Mouse (Mus musculus) mouse embryonic stem cell (cell line): ENCODE measurements at regions not wholly inside any gene's neighbourhood (a gene's known extent, or its start where the extent isn't known, plus 50 kb on each side); places are given as distances from the start of the nearest gene placed in this dataset.

ENCODE experiments used
- in situ Hi-C, 2 experiments: fragments of 300-500 bp; cut with MboI; formaldehyde crosslinking; loops; 1 replicate in 1 of 2; 3 replicates in 1 of 2; pipeline ENCODE4 v1.14.3; 2019 to 2020; ENCODE audit warnings: low sequenced_read_pairs in 2 of 2, low pct_unique_long_range_greater_than_20kb in 1 of 2, mixed read lengths in 1 of 2; ENCODE audit not compliant: unreplicated experiment in 1 of 2

DNA sequence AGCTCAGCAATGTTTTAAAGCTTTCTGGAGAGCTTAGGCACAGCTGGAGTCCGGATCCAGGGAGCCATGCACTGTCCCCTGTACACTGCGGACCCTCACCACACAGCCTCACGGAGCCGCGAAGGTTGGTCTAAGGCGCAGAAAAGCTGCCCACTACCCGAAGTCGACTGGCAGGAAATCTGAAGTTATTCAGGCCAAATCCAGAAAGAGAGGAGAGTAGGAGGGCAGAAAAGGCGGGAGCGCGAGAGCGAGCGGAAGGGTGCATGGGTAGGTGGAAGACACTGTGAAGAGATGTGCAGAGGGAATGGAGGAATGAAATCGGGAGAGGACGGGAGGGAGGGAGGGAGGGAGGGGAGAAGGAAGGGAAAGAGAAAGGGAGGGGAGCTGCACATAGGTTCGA is 51.2 kb upstream of the Kdm8 start:
- in situ Hi-C loops, result no loop called here

DNA sequence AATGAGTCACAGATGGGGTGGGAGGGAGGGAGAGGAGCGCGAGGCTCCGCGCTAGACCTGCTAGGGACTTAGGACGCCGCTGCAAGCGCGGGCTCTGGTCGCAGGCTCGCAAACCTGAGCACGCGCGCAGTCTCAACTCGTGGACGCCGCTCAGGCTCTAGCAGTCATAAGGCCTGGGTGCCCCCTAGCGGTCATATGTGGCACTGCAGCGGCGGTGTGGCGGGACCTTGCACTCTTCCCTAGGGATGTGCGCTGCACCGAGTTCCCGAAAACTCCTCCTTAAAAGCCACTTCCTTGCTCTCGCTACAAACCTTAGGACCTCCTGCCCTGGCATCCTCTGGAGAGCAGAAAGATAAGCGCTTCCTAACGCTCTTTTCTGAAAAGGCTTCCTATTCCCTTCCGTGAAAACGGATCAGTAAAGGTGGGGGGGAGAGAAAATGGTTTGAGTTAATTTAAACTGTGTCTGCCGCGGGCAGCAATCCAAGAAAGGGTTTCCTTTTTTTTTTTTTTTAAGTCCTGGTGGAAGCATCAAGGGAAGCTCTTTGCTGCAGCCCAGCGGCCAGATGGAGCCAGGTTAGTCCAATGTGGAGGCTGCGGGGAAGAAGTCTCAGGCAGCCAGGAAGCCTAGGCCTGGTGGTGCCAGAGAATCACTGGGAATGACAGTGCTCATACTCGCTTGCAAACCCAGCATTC is 50.7 kb upstream of the Kdm8 start:
- in situ Hi-C loops, result no loop called here
